11 mouse cellular contexts compared by ENCODE assay signal in genomic region chr6:92727351-92727986, GRCm38 (mm10). TPM values are rescaled to one million over a fixed set of nuclear protein-coding genes. Genes with fewer than 3 reads are reported as not detected.
DNase-seq lines count a peak whose midpoint lies in the region; ATAC-seq and TF ChIP-seq lines count a peak whose summit lies in the region.
"Had no signal": no experiment of that assay in that cellular context is flagged by ENCODE, and none has a peak within 500 bp of the region (broad histone marks: within the 10 kb centered on the region; RNA-seq: fewer than 3 reads in every experiment).

No protein-coding gene starts in this region.

- ATAC-seq in frontal cortex, adult (ENCODE audit: low TSS enrichment), result peak; percentile 47
- peak; percentile 41; the same call in 1 of the 2 replicates for ATAC-seq in lung, embryonic 14.5 days (ENCODE audit: insufficient read depth)
- ATAC-seq in intestine, embryonic 14.5 days (replicated peaks; ENCODE audit: low FRiP score, low TSS enrichment, low read depth), result no peak

- H3K27ac ChIP-seq in lung, embryonic 14.5 days (ENCODE audit: low read depth), result no peak overlapping the region
- peak overlapping the region; percentile 5 for H3K27ac ChIP-seq in embryonic facial prominence, embryonic 10.5 days (replicated peaks)
- H3K27ac ChIP-seq in intestine, embryonic 14.5 days (ENCODE audit: low read depth), result no peak overlapping the region
- H3K27ac ChIP-seq: liver, embryonic 14.5 days; stomach, embryonic 15.5 days had no signal

- H3K9ac ChIP-seq in lung, embryonic 14.5 days, result no peak overlapping the region
- no peak overlapping the region for H3K9ac ChIP-seq in intestine, embryonic 14.5 days (ENCODE audit: low read length)
- H3K9ac ChIP-seq: liver, embryonic 14.5 days; stomach, embryonic 15.5 days had no signal

- no peak overlapping the region for H3K4me3 ChIP-seq in lung, embryonic 14.5 days (ENCODE audit: low read depth, low read length)
- H3K4me3 ChIP-seq in embryonic facial prominence, embryonic 10.5 days, result no peak overlapping the region
- H3K4me3 ChIP-seq in intestine, embryonic 14.5 days (ENCODE audit: low read depth, low read length), result no peak overlapping the region
- H3K4me3 ChIP-seq: erythroblast, embryonic 14.5 days; stomach, embryonic 15.5 days had no signal

- no peak for DNase-seq in frontal cortex, postnatal 14 days (ENCODE audit: low spot score in 2 of 2)
- peak; percentile 29 for DNase-seq in lung, embryonic 14.5 days
- no peak for DNase-seq in lung, postnatal 10 days
- peak; percentile 17 for DNase-seq in embryonic facial prominence, embryonic 10.5 days (ENCODE audit: low spot score)
- DNase-seq in intestine, embryonic 14.5 days (ENCODE audit: low spot score), result peak; percentile 52
- no peak for DNase-seq in adipocyte (ENCODE audit: low spot score)
- no peak for DNase-seq in urinary bladder, adult 18-20 months (ENCODE audit: low spot score in 2 of 2)

- TF ChIP-seq CTCF in lung, embryonic 14.5 days (IDR thresholded peaks at IDR 0.05; ENCODE audit: low read depth), result no peak

- WGBS in lung, embryonic 14.5 days, result 10% methylated on average over 7 of the region's 7 CpGs
- WGBS in embryonic facial prominence, embryonic 10.5 days, result 14% methylated on average over 7 of the region's 7 CpGs
- WGBS in intestine, embryonic 14.5 days, result 11% methylated on average over 7 of the region's 7 CpGs

- H3K36me3 ChIP-seq in lung, embryonic 14.5 days (ENCODE audit: insufficient read depth), result no peaks in the 10 kb centered on the region
- H3K36me3 ChIP-seq in embryonic facial prominence, embryonic 10.5 days (replicated peaks), result no peaks in the 10 kb centered on the region
- no peaks in the 10 kb centered on the region for H3K36me3 ChIP-seq in intestine, embryonic 14.5 days (ENCODE audit: control insufficient read depth, insufficient read depth, low read length)
- H3K36me3 ChIP-seq: stomach, embryonic 15.5 days had no signal

- no peak overlapping the region for H3K4me2 ChIP-seq in lung, embryonic 14.5 days
- H3K4me2 ChIP-seq in intestine, embryonic 14.5 days (ENCODE audit: low read length), result no peak overlapping the region

- H3K4me1 ChIP-seq in lung, embryonic 14.5 days (ENCODE audit: insufficient read depth), result no peaks in the 10 kb centered on the region
- peaks cover 28% of the 10 kb centered on the region for H3K4me1 ChIP-seq in embryonic facial prominence, embryonic 10.5 days
- peaks cover 11% of the 10 kb centered on the region; the same call in 1 of the 2 replicates for H3K4me1 ChIP-seq in intestine, embryonic 14.5 days (replicated peaks; ENCODE audit: control insufficient read depth, insufficient read depth, low read length)
- H3K4me1 ChIP-seq: stomach, embryonic 15.5 days had no signal

- H3K9me3 ChIP-seq in lung, embryonic 14.5 days (ENCODE audit: low read depth, low read length), result no peaks in the 10 kb centered on the region
- no peaks in the 10 kb centered on the region for H3K9me3 ChIP-seq in embryonic facial prominence, embryonic 10.5 days
- no peaks in the 10 kb centered on the region for H3K9me3 ChIP-seq in intestine, embryonic 14.5 days (ENCODE audit: control insufficient read depth, low read length)
- H3K9me3 ChIP-seq: stomach, embryonic 15.5 days had no signal

- no peaks in the 10 kb centered on the region for H3K27me3 ChIP-seq in lung, embryonic 14.5 days (ENCODE audit: insufficient read depth, low read length)
- H3K27me3 ChIP-seq in embryonic facial prominence, embryonic 10.5 days (replicated peaks; ENCODE audit: low read depth, poor library complexity, severe bottlenecking), result peaks cover 5% of the 10 kb centered on the region; the same call in 1 of the 2 replicates
- H3K27me3 ChIP-seq in intestine, embryonic 14.5 days (replicated peaks; ENCODE audit: control insufficient read depth, insufficient read depth, low read length), result no peaks in the 10 kb centered on the region
- H3K27me3 ChIP-seq: stomach, embryonic 15.5 days had no signal

RNA-seq across cellular contexts. Expression of gene Prickle2, which starts 21.5 kb away (rescaled TPM):
- polyA plus RNA-seq in lung, embryonic 14.5 days (2014; fragmentation: Nextera tagmentation; extraction: Ambion mirVana), result 11.0 TPM in 2 replicates
- polyA plus RNA-seq in embryonic facial prominence, embryonic 10.5 days (2016; fragmentation: Nextera tagmentation; extraction: Ambion mirVana), result 4.9 and 5.3 TPM in 2 replicates
- 13.1 and 15.5 TPM in 2 replicates for polyA plus RNA-seq in intestine, embryonic 14.5 days (2014; fragmentation: Nextera tagmentation; extraction: Ambion mirVana)
- polyA plus RNA-seq: erythroblast, embryonic 14.5 days had no signal

Comparison
In these comparisons a context has a peak if more than half of its experiments do, and no peak if none do; other contexts are left out.
1. DNase-seq: peak in lung, embryonic 14.5 days (single experiment), embryonic facial prominence, embryonic 10.5 days (single experiment) and intestine, embryonic 14.5 days (single experiment); none in frontal cortex, postnatal 14 days (0 of 2), lung, postnatal 10 days (single experiment), adipocyte (single experiment) and urinary bladder, adult 18-20 months (0 of 2).